Mouse (Mus musculus) left cerebral cortex, postnatal 36 days (tissue): ENCODE results near the gene Snrpc. TPM values are rescaled to one million over a fixed set of nuclear protein-coding genes. Genes with fewer than 3 reads are reported as not detected.

ENCODE experiments used
- DNase-seq, 2 experiments: peaks; one replicate each; pipeline ENCODE4 v3.0.0; 2021 to 2022; ENCODE audit warnings: low spot score in 2 of 2, mixed read lengths in 1 of 2
- intact Hi-C: fragments of 180-260 bp; cut with DNase I; formaldehyde crosslinking; loops from one replicate; pipeline ENCODE4 v1.15.1; 2025
- total RNA-seq, 2 experiments: library from RNA; stranded (reverse); gene quantifications; 2 replicates each; pipeline ENCODE4 v1.2.3; 2021

Snrpc gene
- total RNA-seq, 2 experiments from 2014 or later, result 49.7 to 53.0 TPM

GRCm38 (mm10) chr17:27814606-27815005 lies 23.3 kb upstream of the Snrpc start:
- DNase-seq, result no peak
- intact Hi-C loops, result no loop called here

- intact Hi-C loops, result no loop called here
- DNase-seq, result no peak
Observed at GRCm38 (mm10) chr17:27819011-27819410, 18.9 kb upstream of the Snrpc start.

GRCm38 (mm10) chr17:27819521-27819970 lies 18.4 kb upstream of the Snrpc start:
- intact Hi-C loops, result no loop called here
- DNase-seq, result peak; percentile 21 to 33

- intact Hi-C loops, result loop anchor here (1.0 to 5.0 kb wide), 2 partner anchors 20 to 183 kb away; partner anchors contain the start of genes RPS10-NUDT3 and Rps10
- DNase-seq, result peak; percentile 64 to 65
Observed at GRCm38 (mm10) chr17:27819971-27820567, 17.9 kb upstream of the Snrpc start.

- peak; percentile 98 for DNase-seq
- intact Hi-C loops, result loop anchor here (1.0 to 5.0 kb wide), 2 partner anchors 20 to 183 kb away; partner anchors contain the start of genes RPS10-NUDT3 and Rps10
Observed at GRCm38 (mm10) chr17:27820568-27821406, 17.2 kb upstream of the Snrpc start, which contains the start of gene D17Wsu92e. Gene D17Wsu92e, minus strand, starts transcription at chr17:27820648.

- no peak for DNase-seq
- intact Hi-C loops, result loop anchor here (5.0 kb wide), 1 partner anchor 184 kb away; the partner anchor contains the start of genes RPS10-NUDT3 and Rps10
Observed at GRCm38 (mm10) chr17:27821407-27822338, 16.3 kb upstream of the Snrpc start.

GRCm38 (mm10) chr17:27823142-27823905 lies 14.6 kb upstream of the Snrpc start:
- DNase-seq, result no peak
- intact Hi-C loops, result loop anchor here (5.0 kb wide), 1 partner anchor 186 kb away; the partner anchor contains the start of genes RPS10-NUDT3 and Rps10

GRCm38 (mm10) chr17:27824941-27825340 lies 13.0 kb upstream of the Snrpc start:
- intact Hi-C loops, result loop anchor here (5.0 kb wide), 1 partner anchor 188 kb away; the partner anchor contains the start of genes RPS10-NUDT3 and Rps10
- no peak for DNase-seq

GRCm38 (mm10) chr17:27825539-27825938 lies 12.4 kb upstream of the Snrpc start:
- intact Hi-C loops, result no loop called here

GRCm38 (mm10) chr17:27825984-27826905 lies 11.7 kb upstream of the Snrpc start:
- intact Hi-C loops, result no loop called here
- DNase-seq, result peak; percentile 19 to 24

More at GRCm38 (mm10) chr17:27825539-27825938, 12.4 kb upstream of the Snrpc start:
- no peak for DNase-seq

- DNase-seq, result no peak
- intact Hi-C loops, result no loop called here
Observed at GRCm38 (mm10) chr17:27826908-27827383, 11.0 kb upstream of the Snrpc start.

GRCm38 (mm10) chr17:27827511-27827910 lies 10.4 kb upstream of the Snrpc start:
- intact Hi-C loops, result no loop called here
- no peak for DNase-seq

- no peak for DNase-seq
- intact Hi-C loops, result no loop called here
Observed at GRCm38 (mm10) chr17:27830411-27830810, 7.5 kb upstream of the Snrpc start.

GRCm38 (mm10) chr17:27839469-27840252 lies 1.7 kb downstream of the Snrpc start:
- DNase-seq, result peak; percentile 96 to 97
- intact Hi-C loops, result loop anchor here (1.0 to 5.0 kb wide), 3 partner anchors 15 to 68 kb away; partner anchors contain the start of genes Anks1, D17Wsu92e and Taf11

GRCm38 (mm10) chr17:27848351-27848750 lies 10.4 kb downstream of the Snrpc start:
- no peak for DNase-seq
- intact Hi-C loops, result no loop called here

GRCm38 (mm10) chr17:27851076-27851475 lies 13.1 kb downstream of the Snrpc start:
- no peak for DNase-seq
- intact Hi-C loops, result no loop called here
